Mouse (Mus musculus) urinary bladder, postnatal 10 days (tissue): Measurements from ENCODE around the gene Col9a2.

ENCODE experiments used
- DNase-seq: peaks from one replicate; pipeline ENCODE4 v3.0.0; 2022; ENCODE audit warnings: low spot score

Gene Col9a2

GRCm38 (mm10) chr4:121084506-121084905 is 45.3 kb downstream of the Col9a2 start:
- DNase-seq, result no peak

GRCm38 (mm10) chr4:121088696-121089095 is 49.5 kb downstream of the Col9a2 start:
- no peak for DNase-seq

GRCm38 (mm10) chr4:121090211-121090610 is 51.0 kb downstream of the Col9a2 start:
- DNase-seq, result no peak

GRCm38 (mm10) chr4:121097650-121098378 is 58.6 kb downstream of the Col9a2 start, which contains the start of gene Zmpste24:
Zmpste24 (minus strand) TSS chr4:121098241.
- DNase-seq, result peak; percentile 15

- no peak for DNase-seq
These were observed 64.1 kb downstream of the Col9a2 start for GRCm38 (mm10) chr4:121103304-121103703.
